In the genomic region with DNA sequence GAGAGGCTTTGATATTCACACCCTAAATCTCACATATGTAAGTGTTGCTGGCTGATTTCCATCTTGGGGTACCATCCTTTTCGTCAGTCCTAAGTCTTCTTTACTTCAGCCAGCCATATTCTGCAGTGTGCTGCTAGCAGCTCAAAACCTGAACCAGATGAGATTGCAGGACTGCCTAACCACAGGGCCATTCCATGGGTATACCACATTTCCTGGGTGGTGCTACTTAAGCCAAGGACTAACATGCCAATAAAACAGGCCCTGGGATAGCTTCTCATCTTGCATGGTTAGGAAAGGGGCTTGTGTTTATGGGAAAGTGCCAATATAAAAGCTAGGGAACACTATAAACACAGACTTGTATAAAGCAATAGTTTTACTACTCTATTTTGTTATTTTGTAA, we compare ENCODE assay signal across 16 mouse cellular contexts. TPM values are rescaled to one million over a fixed set of nuclear protein-coding genes. Genes with fewer than 3 reads are reported as not detected.
"Had no signal": no experiment of that assay in that cellular context is flagged by ENCODE, and none has a peak within 500 bp of the region (broad histone marks: within the 10 kb centered on the region; RNA-seq: fewer than 3 reads in every experiment).

No protein-coding gene starts in this region.

- ATAC-seq: inflammation-experienced regulatory T-cells, adult 6 months had no signal

- H3K4me1 ChIP-seq: limb, embryonic 12.5 days; neural tube, embryonic 12.5 days; neural tube, embryonic 15.5 days had no signal

- H3K9ac ChIP-seq: limb, embryonic 12.5 days; limb, embryonic 15.5 days; liver, embryonic 13.5 days; neural tube, embryonic 12.5 days; neural tube, embryonic 15.5 days had no signal

- H3K4me2 ChIP-seq: limb, embryonic 12.5 days; limb, embryonic 15.5 days; neural tube, embryonic 12.5 days; neural tube, embryonic 15.5 days had no signal

- DNase-seq: left cerebral cortex, postnatal 4 days; lung, adult 2 months; lung, postnatal 14 days; lung, postnatal 4 days; midbrain, embryonic 14.5 days; retina, postnatal 1 day; right cerebral cortex, postnatal 25 days; spleen, adult 18-20 months had no signal

- H3K27ac ChIP-seq: midbrain, embryonic 10.5 days; neural tube, embryonic 12.5 days; neural tube, embryonic 15.5 days had no signal

- H3K4me3 ChIP-seq: limb, embryonic 12.5 days; limb, embryonic 15.5 days; liver, embryonic 13.5 days; midbrain, embryonic 10.5 days; neural tube, embryonic 12.5 days; neural tube, embryonic 15.5 days had no signal

- H3K27me3 ChIP-seq: limb, embryonic 12.5 days; limb, embryonic 15.5 days; liver, embryonic 13.5 days; neural tube, embryonic 12.5 days; neural tube, embryonic 15.5 days had no signal

- H3K9me3 ChIP-seq: limb, embryonic 12.5 days; limb, embryonic 15.5 days; liver, embryonic 13.5 days; midbrain, embryonic 10.5 days; neural tube, embryonic 12.5 days; neural tube, embryonic 15.5 days had no signal

- H3K36me3 ChIP-seq: limb, embryonic 12.5 days; limb, embryonic 15.5 days; liver, embryonic 13.5 days; midbrain, embryonic 10.5 days; neural tube, embryonic 12.5 days; neural tube, embryonic 15.5 days had no signal

RNA-seq across cellular contexts. Expression of a gene that starts 7.6 kb away (rescaled TPM):
- total RNA-seq: megakaryocyte, adult 5-6 weeks had no signal
